Mouse (Mus musculus) cerebellum, adult 8-10 months (tissue): ENCODE measurements around the gene Xdh.
"Not testable (repeated sequence)": the region's sequence is repeated elsewhere in the genome, so short reads cannot be mapped to it uniquely, and the experiment has no call there.

Experiments
- DNase-seq: peaks from one replicate; pipeline ENCODE4 v3.0.0; 2022

Gene Xdh

GRCm38 (mm10) chr17:73879262-73879916 is 70.6 kb downstream of the Xdh start:
- DNase-seq: no peak

- no peak for DNase-seq
These were observed 74.3 kb downstream of the Xdh start for GRCm38 (mm10) chr17:73875674-73876073.

- DNase-seq: no peak
These were observed 74.7 kb downstream of the Xdh start for GRCm38 (mm10) chr17:73875268-73875667.

- no peak for DNase-seq
These were observed 78.9 kb downstream of the Xdh start for GRCm38 (mm10) chr17:73870956-73871605.

- no peak for DNase-seq
These were observed 80.8 kb downstream of the Xdh start for GRCm38 (mm10) chr17:73869008-73869685.

- no peak for DNase-seq
These were observed 96.3 kb downstream of the Xdh start for GRCm38 (mm10) chr17:73853717-73854116.

- no peak for DNase-seq
These were observed 97.0 kb downstream of the Xdh start for GRCm38 (mm10) chr17:73853041-73853440.

- no peak for DNase-seq
These were observed 102.6 kb downstream of the Xdh start for GRCm38 (mm10) chr17:73847399-73847798.

- no peak for DNase-seq
These were observed 104.4 kb downstream of the Xdh start for GRCm38 (mm10) chr17:73845632-73846031.

GRCm38 (mm10) chr17:73842963-73843362 is 107.0 kb downstream of the Xdh start:
- DNase-seq: no peak

GRCm38 (mm10) chr17:73839876-73840275 is 110.1 kb downstream of the Xdh start:
- DNase-seq: not testable (repeated sequence)

GRCm38 (mm10) chr17:73839086-73839835 is 110.7 kb downstream of the Xdh start:
- DNase-seq: no peak

GRCm38 (mm10) chr17:73837244-73837643 is 112.8 kb downstream of the Xdh start:
- DNase-seq: no peak

GRCm38 (mm10) chr17:73836601-73837000 is 113.4 kb downstream of the Xdh start:
- DNase-seq: no peak
